Mouse (Mus musculus) adrenal gland (tissue): ENCODE results near the gene Krtdap.
"Not testable (repeated sequence)": the region's sequence is repeated elsewhere in the genome, so short reads cannot be mapped to it uniquely, and the experiment has no call there.

Experiments
- intact Hi-C: fragments of 180-260 bp; cut with DNase I; formaldehyde crosslinking; loops from one replicate; pipeline ENCODE4 v1.15.1; 2025
- long read RNA-seq, 2 experiments: library from polyadenylated mRNA; unstranded; transcript quantifications; one replicate each; pipeline ENCODE4 v2.0.0; 2020; ENCODE audit warnings: borderline replicate concordance in 1 of 2; ENCODE audit not compliant: insufficient replicate concordance in 1 of 2

Krtdap gene
- long read RNA-seq, experiment 1 = 0 reads
- long read RNA-seq, experiment 2, partial matches to known transcripts = 0 of 1 reads
- long read RNA-seq, experiment 2, other reads (novel, unspliced or antisense) = 0 of 1 reads

- intact Hi-C loops = no loop called here
Observed at GRCm38 (mm10) chr7:30787377-30788022, at the start of gene Krtdap. Gene Krtdap (plus strand): TSS chr7:30787896.

- intact Hi-C loops = not testable (repeated sequence)
Observed at GRCm38 (mm10) chr7:30742570-30742969, 45.1 kb upstream of the Krtdap start.

DNA sequence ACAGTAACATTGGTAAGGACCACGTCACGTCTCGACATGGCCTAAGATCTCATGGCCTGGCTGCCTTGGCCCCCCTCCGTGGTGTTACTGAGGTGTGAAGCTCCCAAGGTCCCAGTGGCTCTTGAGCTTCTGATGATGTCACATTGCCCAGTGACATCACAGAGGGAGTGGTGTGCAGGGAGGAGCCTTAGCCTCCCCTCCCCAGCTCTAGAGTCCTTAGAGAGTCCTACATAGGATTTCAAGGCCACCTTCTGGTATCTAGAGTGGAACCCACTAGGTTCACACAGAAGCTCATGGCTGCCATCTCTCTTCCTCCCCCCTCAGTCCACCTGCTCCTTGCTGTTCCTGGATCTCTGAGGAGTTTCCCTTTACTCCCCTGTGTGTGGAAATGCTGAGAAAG lies 44.1 kb upstream of the Krtdap start, which contains the start of gene Gapdhs:
TSS of gene Gapdhs (minus strand) at position 65 of the 400 bp plus-strand sequence.
- intact Hi-C loops = not testable (repeated sequence)

GRCm38 (mm10) chr7:30744022-30744598 lies 43.6 kb upstream of the Krtdap start:
- intact Hi-C loops = no loop called here

DNA sequence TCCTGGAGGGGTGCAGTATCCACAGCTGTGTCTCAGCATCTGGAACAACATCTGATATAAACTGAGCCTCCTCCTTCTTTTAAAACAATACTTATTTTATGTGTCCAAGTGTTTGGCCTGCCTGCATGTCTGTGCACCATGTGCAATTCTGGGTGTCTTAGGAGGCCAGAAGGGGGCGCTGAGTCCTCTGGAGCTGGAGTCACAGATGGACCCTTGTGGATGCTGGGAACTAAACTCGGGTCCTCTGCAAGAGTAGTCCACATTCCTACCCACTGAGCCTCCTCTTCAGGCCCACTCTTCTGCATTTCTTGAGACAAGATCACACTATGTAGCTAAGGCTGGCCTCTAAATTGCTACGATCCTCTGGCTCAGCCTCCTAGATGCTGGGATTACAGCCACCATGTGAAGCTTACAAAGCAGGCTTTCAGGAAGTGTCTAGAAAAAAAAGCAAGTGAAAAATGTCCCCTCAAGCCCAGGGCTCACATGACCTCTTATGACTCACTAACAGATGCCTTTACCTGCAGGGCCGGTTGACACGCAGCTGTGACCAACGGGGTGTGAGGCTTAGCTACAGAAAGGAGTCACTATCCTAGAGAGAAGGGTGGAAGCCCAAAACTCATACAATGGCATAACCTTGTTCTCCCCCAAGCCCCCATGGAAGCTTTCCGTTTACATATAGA lies 40.0 kb upstream of the Krtdap start:
- intact Hi-C loops = no loop called here

- intact Hi-C loops = no loop called here
Observed at GRCm38 (mm10) chr7:30749824-30750606, 37.7 kb upstream of the Krtdap start.

DNA sequence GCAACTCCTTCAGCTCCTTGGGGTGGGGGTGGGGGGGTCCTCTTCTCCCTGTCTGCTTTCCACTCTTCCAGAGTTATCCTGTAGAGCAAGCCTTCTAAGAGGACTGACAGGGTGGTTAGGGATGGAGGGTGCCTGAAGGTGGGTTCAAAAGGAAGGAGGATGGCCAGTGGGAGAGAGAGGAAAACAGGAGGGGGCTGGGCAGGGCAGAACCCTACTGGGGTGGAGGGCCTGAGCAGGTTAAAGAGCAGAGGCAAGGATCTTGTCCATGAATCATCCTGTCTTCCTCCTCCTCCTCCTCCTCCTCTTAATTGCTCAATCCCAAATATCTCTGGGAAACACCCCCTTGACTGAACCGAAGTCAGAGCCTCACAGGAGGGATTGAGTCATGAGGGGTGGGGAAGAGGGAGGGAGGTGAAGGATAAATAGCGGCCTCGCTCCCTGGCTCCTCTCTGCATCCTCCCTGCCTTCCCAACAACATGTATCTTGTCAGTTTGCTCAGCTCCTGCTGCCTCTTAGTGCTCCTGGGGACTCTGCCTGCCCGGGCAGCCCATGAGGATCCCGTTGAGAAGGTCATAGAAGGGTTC lies 36.5 kb upstream of the Krtdap start, which contains the start of gene Sbsn:
TSS of gene Sbsn (plus strand) at position 386 of the 584 bp plus-strand sequence.
- intact Hi-C loops = no loop called here

GRCm38 (mm10) chr7:30757001-30757400 lies 30.7 kb upstream of the Krtdap start:
- intact Hi-C loops = no loop called here

GRCm38 (mm10) chr7:30758853-30759252 lies 28.8 kb upstream of the Krtdap start:
- intact Hi-C loops = no loop called here

DNA sequence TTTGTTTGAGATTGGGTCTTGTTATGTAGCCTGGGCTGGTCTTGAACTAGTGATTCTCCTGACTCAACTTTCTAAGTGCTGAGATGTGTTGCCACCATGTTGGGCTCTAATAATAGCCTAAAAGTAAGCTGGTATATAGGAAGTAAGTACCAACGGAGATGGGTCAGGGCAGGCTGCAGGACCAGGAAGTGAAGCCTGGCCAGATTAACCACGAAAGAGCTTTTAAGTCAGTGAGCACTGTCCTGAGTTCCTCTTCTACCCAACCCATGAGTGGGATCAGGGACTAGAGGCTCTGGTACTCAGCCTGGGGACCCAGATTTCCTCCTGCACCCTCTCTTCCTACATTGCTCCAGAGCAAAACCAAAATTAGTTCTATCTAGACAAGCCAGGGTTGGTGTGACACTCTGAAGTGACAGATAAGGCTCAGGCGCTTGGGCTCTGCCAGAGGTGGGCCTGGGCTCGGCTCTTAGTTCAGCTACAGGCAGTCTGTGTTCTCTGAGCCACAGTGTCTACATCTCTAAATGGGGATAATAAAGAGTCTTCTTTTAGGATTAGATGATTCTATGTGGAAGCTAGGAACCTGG lies 25.8 kb upstream of the Krtdap start:
- intact Hi-C loops = loop anchor here (10.0 kb wide), 1 partner anchor 87 kb away; the partner anchor contains the start of gene Pmis2

- intact Hi-C loops = loop anchor here (10.0 kb wide), 1 partner anchor 89 kb away; the partner anchor contains the start of gene Pmis2
Observed at GRCm38 (mm10) chr7:30763456-30763855, 24.2 kb upstream of the Krtdap start, which contains the start of gene Dmkn. Gene Dmkn (plus strand): TSS chr7:30763756.

- intact Hi-C loops = loop anchor here (10.0 kb wide), 1 partner anchor 90 kb away; the partner anchor contains the start of gene Pmis2
Observed at GRCm38 (mm10) chr7:30765173-30765572, 22.5 kb upstream of the Krtdap start.

DNA sequence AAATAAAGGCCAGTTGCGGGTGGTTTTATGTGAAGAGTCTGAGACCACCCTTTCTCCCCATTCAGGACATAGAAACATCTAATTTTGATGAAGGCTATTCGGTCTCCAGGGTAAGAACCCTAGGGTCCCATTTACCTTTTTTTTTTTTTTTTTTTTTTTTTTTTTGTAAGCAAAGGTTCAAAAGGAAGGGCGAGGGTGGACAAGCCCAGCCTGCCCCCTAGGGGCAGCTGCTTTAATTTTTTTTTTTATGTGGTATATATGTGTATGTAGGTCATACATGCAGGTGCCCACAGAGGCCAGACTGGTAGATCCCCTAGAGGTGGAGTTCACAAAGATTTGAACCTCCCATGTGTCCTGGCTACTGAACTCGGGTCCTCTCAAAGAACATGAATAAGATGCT lies 21.3 kb upstream of the Krtdap start:
- intact Hi-C loops = loop anchor here (10.0 kb wide), 1 partner anchor 92 kb away; the partner anchor contains the start of gene Pmis2

GRCm38 (mm10) chr7:30769236-30769635 lies 18.5 kb upstream of the Krtdap start:
- intact Hi-C loops = loop anchor here (10.0 kb wide), 1 partner anchor 94 kb away; the partner anchor contains the start of gene Pmis2

GRCm38 (mm10) chr7:30776104-30776503 lies 11.6 kb upstream of the Krtdap start:
- intact Hi-C loops = no loop called here

GRCm38 (mm10) chr7:30777081-30777579 lies 10.6 kb upstream of the Krtdap start:
- intact Hi-C loops = no loop called here

DNA sequence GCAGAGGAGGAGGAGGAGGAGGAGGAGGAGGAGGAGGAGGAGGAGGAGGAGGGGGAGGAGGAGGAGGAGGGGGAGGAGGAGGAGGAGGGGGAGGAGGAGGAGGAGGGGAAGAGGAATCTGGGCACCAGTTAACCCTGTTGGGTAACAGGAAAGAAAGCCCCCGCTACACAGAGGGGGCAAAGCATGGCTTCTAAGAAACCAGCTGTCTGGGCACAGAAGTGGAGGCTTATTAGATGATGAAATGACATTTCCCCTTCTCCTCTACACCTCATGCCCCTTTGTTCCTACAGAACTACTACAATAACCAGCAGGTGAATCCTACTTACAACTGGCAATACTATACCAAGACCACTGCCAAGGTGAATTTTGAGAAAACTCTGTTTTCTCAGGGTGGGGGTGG lies 9.8 kb upstream of the Krtdap start:
- intact Hi-C loops = no loop called here

GRCm38 (mm10) chr7:30781792-30782191 lies 5.9 kb upstream of the Krtdap start:
- intact Hi-C loops = no loop called here

GRCm38 (mm10) chr7:30782658-30783057 lies 5.0 kb upstream of the Krtdap start:
- intact Hi-C loops = no loop called here

DNA sequence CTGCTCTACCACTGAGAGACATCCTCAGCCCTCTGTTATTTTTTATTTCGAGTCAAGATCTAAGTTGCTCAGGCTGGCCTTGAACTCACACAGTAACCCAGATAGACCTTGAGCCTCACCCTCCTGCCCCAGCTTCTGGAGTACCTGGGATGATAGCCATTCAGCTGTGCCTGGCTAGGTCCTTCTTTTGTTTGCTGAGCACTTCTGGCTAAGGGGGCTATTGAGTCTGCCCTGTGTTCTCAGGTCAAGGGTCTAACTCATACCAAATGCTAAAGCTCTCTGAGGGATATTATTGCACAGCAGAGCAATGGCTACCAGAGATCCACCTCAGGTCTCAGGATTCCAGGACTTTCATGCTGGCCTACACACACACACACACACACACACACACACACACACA lies 2.5 kb upstream of the Krtdap start:
- intact Hi-C loops = no loop called here
